ENCODE assay signal across 8 mouse cellular contexts in genomic region chr14:123513376-123514141, GRCm38 (mm10).
A peak's percentile ranks its signal among the peaks of the same experiment; 100 is the strongest.
DNase-seq lines count a peak whose midpoint lies in the region; ATAC-seq and TF ChIP-seq lines count a peak whose summit lies in the region.

No protein-coding gene starts in this region.

- H3K4me1 ChIP-seq in kidney, postnatal 0 days (replicated peaks; ENCODE audit: insufficient read depth, low read length), result no peaks in the 10 kb centered on the region
- H3K4me1 ChIP-seq in forebrain, embryonic 13.5 days, result peaks cover 21% of the 10 kb centered on the region

- DNase-seq in kidney, postnatal 0 days (ENCODE audit: low spot score), result peak; percentile 25
- no peak for DNase-seq in kidney, adult 8-10 months
- peak; percentile 41 to 71 for DNase-seq in layer of hippocampus, postnatal 14 days (ENCODE audit: low spot score in 2 of 2)
- DNase-seq in neural tube, embryonic 10.5 days (ENCODE audit: extremely low spot score, low spot score), result peak; percentile 47
- DNase-seq in spleen, postnatal 4 days (ENCODE audit: low spot score in 2 of 2), result no peak
- DNase-seq in cerebellum, adult 9-10 months, result no peak

- no peaks in the 10 kb centered on the region for H3K36me3 ChIP-seq in kidney, postnatal 0 days (ENCODE audit: insufficient read depth, low read length)
- H3K36me3 ChIP-seq in forebrain, embryonic 13.5 days (ENCODE audit: poor library complexity, severe bottlenecking), result no peaks in the 10 kb centered on the region

- no peak overlapping the region for H3K9ac ChIP-seq in kidney, postnatal 0 days (ENCODE audit: low read depth, low read length)
- H3K9ac ChIP-seq in forebrain, embryonic 13.5 days, result no peak overlapping the region

- no peak overlapping the region for H3K4me3 ChIP-seq in kidney, postnatal 0 days (replicated peaks; ENCODE audit: low read depth, low read length)
- H3K4me3 ChIP-seq in forebrain, embryonic 13.5 days, result no peak overlapping the region

- H3K9me3 ChIP-seq in kidney, postnatal 0 days (replicated peaks; ENCODE audit: low read length), result no peaks in the 10 kb centered on the region
- H3K9me3 ChIP-seq in forebrain, embryonic 13.5 days (replicated peaks), result no peaks in the 10 kb centered on the region

- ATAC-seq in kidney, postnatal 0 days (replicated peaks; ENCODE audit: low FRiP score, low read depth), result no peak; the same call in 1 of the 2 replicates
- peak; percentile 99 for ATAC-seq in forebrain, embryonic 13.5 days
- no peak for ATAC-seq in megakaryocyte progenitor cell, adult 5-6 weeks (replicated peaks; ENCODE audit: poor library complexity)

- WGBS in kidney, postnatal 0 days, result 44% methylated on average over 8 of the region's 8 CpGs
- WGBS in forebrain, embryonic 13.5 days, result 7% methylated on average over 8 of the region's 8 CpGs

- TF ChIP-seq CTCF in kidney, postnatal 0 days (IDR thresholded peaks at IDR 0.05; ENCODE audit: low read depth), result no peak

- H3K27ac ChIP-seq in kidney, postnatal 0 days, result no peak overlapping the region
- peak overlapping the region; percentile 87 for H3K27ac ChIP-seq in forebrain, embryonic 13.5 days

- no peak overlapping the region for H3K4me2 ChIP-seq in kidney, postnatal 0 days (ENCODE audit: low read length)
- peak overlapping the region; percentile 0; the same call in 1 of the 2 replicates for H3K4me2 ChIP-seq in forebrain, embryonic 13.5 days

- H3K27me3 ChIP-seq in kidney, postnatal 0 days (ENCODE audit: insufficient read depth, low read length), result no peaks in the 10 kb centered on the region
- no peaks in the 10 kb centered on the region for H3K27me3 ChIP-seq in forebrain, embryonic 13.5 days

Comparison
In these comparisons a context has a peak if more than half of its experiments do, and no peak if none do; other contexts are left out.
1. DNase-seq: peak in kidney, postnatal 0 days (single experiment), layer of hippocampus, postnatal 14 days (2 of 2) and neural tube, embryonic 10.5 days (single experiment); none in kidney, adult 8-10 months (0 of 2), spleen, postnatal 4 days (0 of 2) and cerebellum, adult 9-10 months (single experiment).